Mouse (Mus musculus): ENCODE data around the gene Trappc6a. TPM values are rescaled to one million over a fixed set of nuclear protein-coding genes. Genes with fewer than 3 reads are reported as not detected.

Gene Trappc6a
- 28.5 and 28.8 TPM in 2 replicates for total RNA-seq (2014; rRNA removed)
- 38.7 and 38.8 TPM in 2 replicates for polyA plus RNA-seq (2015; fragmentation: Nextera tagmentation; extraction: Ambion mirVana)

DNA sequence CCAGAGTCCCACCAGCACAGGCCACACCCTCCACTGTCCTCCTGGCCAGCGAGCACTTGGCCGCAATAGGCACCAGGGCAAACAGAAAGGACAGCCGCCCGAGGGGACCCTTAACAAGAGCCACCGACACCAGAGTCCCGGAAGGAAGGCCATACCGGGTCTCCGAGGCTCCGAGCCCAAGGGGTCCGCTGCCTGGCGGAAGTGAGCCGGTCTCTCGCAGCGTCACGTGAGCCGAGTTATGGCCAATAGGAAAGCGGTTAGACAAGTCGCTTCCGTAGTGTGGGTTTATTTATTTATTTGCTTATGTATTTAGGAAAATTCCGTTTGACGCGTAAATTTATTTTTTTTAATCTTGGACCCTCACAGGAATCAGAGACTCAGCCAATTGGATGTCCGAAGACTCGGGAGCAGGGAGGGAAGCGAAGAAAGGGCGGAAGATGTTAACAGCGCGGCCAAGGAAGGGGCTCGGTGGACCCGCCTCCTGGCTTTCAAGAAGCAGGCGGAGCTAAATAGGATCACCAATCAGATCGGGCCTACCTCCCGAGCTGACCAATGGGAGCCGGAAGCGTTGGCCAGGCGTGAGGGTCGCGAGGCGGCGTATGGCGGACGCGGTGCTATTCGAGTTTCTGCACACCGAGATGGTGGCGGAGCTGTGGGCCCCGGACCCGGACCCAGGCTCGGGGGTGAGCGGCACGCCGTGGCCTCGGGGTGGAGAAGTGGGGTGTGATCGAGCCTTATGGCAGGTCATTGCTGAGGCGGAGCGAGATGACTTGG, at the start of gene Trappc6a, which contains the start of gene Bloc1s3:
Gene Trappc6a, plus strand, starts transcription at position 246 of the 774 bp plus-strand sequence.
Gene Bloc1s3, minus strand, starts transcription at position 218 of the 774 bp plus-strand sequence.
- H3K36me3 ChIP-seq (ENCODE audit: insufficient read depth) = no peaks in the 10 kb centered on the region
- TF ChIP-seq CTCF (IDR thresholded peaks at IDR 0.05; ENCODE audit: low read depth) = no peak
- H3K9me3 ChIP-seq (ENCODE audit: low read length) = no peaks in the 10 kb centered on the region
- peak within 1 kb of the TSS; percentile 62 for H3K4me3 ChIP-seq (ENCODE audit: low read depth, low read length)
- 2% methylated on average over 56 of the region's 56 CpGs for WGBS
- peak within 1 kb of the TSS; percentile 85 for H3K27ac ChIP-seq (ENCODE audit: low read depth, low read length)
- ATAC-seq (peak; percentile 97), DNase-seq (peak; percentile 97)
- H3K9ac ChIP-seq = peak within 1 kb of the TSS; percentile 75
- peak within 1 kb of the TSS; percentile 82 for H3K4me2 ChIP-seq (ENCODE audit: low read depth)
- no peaks in the 10 kb centered on the region for H3K27me3 ChIP-seq (ENCODE audit: insufficient read depth, low read length)
- H3K4me1 ChIP-seq (ENCODE audit: insufficient read depth) = peaks cover 11% of the 10 kb centered on the region; the same call in 1 of the 2 replicates

DNA sequence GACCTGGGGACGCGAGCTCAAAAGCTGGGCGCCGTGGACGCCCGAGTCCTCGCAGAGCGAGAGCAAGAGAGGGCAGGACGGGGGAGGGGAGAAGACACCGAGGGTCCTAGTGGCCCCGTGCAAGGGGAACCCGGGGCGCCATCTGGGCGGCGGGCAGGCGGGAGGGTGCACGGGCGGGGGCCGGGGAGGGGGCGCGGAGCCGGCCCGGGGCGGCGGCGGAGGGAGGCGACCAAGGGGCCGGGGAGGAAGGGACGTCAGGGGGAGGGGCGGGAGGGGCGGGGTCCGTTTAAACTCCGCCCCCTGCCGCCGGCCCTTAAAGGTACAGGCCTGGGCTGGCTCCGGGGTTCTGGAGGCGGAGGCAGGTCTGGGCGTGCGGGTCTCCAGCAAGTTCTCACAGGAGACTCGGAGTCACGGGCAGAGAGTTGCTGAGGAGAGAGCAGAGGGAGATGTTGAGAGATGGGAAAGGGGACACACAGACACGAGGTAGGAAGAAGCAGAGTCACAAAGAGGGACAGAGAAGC, 49.5 kb upstream of the Trappc6a start, which contains the start of gene Mark4:
Gene Mark4, minus strand, starts transcription at position 231 of the 521 bp plus-strand sequence.
- Histone ChIP-seq H3K4me3 (ENCODE audit: low read depth, low read length) (peak within 1 kb of the TSS; percentile 97), H3K9me3 (ENCODE audit: low read length) (no peaks in the 10 kb centered on the region), H3K4me1 (ENCODE audit: insufficient read depth) (peaks cover 16% of the 10 kb centered on the region), H3K4me2 (ENCODE audit: low read depth) (peak within 1 kb of the TSS; percentile 93), H3K36me3 (ENCODE audit: insufficient read depth) (0 out of 2 replicates have a peak, but pooled peaks cover 2% of the 10 kb centered on the region), H3K27me3 (ENCODE audit: insufficient read depth, low read length) (no peaks in the 10 kb centered on the region), H3K9ac (peak within 1 kb of the TSS; percentile 82), H3K27ac (ENCODE audit: low read depth, low read length) (peak within 1 kb of the TSS; percentile 85)
- TF ChIP-seq CTCF (IDR thresholded peaks at IDR 0.05; ENCODE audit: low read depth) = no peak
- WGBS = 5% methylated on average over 31 of the region's 42 CpGs
- DNase-seq (peak; percentile 91), ATAC-seq (peak; percentile 88)

DNA sequence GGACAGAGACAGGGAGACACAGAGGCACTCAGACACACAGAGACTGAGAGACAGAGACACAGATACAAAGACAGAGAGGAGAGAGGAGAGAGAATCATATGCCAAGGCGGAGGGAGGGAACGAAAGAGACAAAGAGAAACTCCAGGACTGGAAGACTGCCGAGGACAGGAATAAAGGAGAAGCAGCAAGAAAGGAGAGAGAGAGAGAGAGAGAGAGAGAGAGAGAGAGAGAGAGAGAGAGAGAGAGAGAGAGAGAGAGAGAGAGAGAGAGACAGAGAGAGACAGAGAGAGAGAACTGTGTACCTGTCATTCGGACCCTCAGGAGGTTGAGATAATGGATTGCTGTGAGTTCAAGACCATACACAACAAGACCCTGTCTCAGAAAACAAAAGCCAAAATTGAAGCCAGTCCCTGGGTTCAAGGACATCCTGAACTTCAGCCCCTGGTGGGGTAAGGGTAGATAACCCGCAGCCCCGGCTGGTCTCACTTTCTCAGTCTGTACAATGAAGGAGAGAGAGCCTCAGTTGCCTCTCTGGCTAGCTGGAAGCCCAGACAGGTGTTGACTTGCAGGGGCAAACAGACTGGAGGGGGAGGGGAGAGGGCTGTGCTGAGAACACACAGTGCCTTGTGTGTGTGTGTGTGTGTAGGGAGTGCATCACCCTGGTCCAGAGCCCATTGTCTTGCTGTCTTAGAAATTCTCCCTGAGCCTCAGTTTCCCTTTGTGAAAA, 48.9 kb upstream of the Trappc6a start:
- peak overlapping the region; percentile 82 for H3K9ac ChIP-seq
- no peak for TF ChIP-seq CTCF (IDR thresholded peaks at IDR 0.05; ENCODE audit: low read depth)
- H3K4me2 ChIP-seq (ENCODE audit: low read depth) = peak overlapping the region; percentile 93
- no peaks in the 10 kb centered on the region for H3K27me3 ChIP-seq (ENCODE audit: insufficient read depth, low read length)
- H3K4me1 ChIP-seq (ENCODE audit: insufficient read depth) = peaks cover 16% of the 10 kb centered on the region
- DNase-seq (no peak), ATAC-seq (no peak)
- 16% methylated on average over 6 of the region's 6 CpGs for WGBS
- no peaks in the 10 kb centered on the region for H3K9me3 ChIP-seq (ENCODE audit: low read length)
- H3K4me3 ChIP-seq (ENCODE audit: low read depth, low read length) = peak overlapping the region; percentile 97
- peak overlapping the region; percentile 85 for H3K27ac ChIP-seq (ENCODE audit: low read depth, low read length)
- H3K36me3 ChIP-seq (ENCODE audit: insufficient read depth) = 0 out of 2 replicates have a peak, but pooled peaks cover 2% of the 10 kb centered on the region

DNA sequence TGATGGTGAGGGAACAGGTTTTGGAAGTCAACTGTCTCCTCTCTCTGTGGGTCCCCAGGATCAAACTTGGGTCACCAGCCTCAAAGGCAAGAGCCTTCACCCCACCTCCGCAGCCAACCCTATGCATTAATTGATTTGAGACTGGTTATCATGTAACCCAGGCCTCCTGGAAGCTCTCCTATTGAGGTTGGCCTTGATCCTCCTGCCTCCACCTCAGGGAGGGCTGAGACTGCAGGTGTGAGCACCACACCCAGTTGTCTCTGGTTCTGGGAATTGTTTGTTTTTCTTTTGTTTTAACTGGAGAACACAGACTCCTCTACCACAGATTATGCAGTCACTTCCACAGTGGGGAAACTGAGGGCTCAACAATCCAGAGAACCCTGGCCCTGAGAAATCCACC, 47.7 kb upstream of the Trappc6a start:
- 74% methylated on average over 1 of the region's 1 CpGs for WGBS
- DNase-seq (no peak), ATAC-seq (no peak)
- Histone ChIP-seq H3K9me3 (ENCODE audit: low read length) (no peaks in the 10 kb centered on the region), H3K4me2 (ENCODE audit: low read depth) (no peak overlapping the region), H3K36me3 (ENCODE audit: insufficient read depth) (0 out of 2 replicates have a peak, but pooled peaks cover 2% of the 10 kb centered on the region), H3K27me3 (ENCODE audit: insufficient read depth, low read length) (no peaks in the 10 kb centered on the region; the same call in 1 of the 2 replicates), H3K4me1 (ENCODE audit: insufficient read depth) (peaks cover 16% of the 10 kb centered on the region), H3K27ac (ENCODE audit: low read depth, low read length) (no peak overlapping the region), H3K9ac (no peak overlapping the region), H3K4me3 (ENCODE audit: low read depth, low read length) (no peak overlapping the region)
- TF ChIP-seq CTCF (IDR thresholded peaks at IDR 0.05; ENCODE audit: low read depth) = no peak

DNA sequence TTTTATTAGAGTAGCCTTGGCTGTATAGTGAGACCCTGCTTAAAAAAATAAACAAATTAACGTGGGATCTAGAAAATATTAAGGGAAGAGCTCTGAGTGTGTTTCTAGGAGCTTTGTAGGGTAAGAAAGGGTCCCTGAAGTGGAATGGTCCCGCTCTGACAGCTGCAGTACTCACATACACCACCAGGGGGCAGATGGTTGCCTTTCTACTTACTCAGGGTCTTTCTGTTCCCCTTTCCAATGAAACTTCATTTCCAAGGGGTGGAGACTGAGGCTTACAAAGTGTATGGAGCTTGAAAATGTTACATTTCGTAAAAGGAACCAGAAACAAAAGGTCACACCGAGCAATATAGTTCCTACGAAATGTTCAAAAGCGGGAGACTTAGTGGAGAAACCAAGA, 46.7 kb upstream of the Trappc6a start:
- Histone ChIP-seq H3K9me3 (ENCODE audit: low read length) (no peaks in the 10 kb centered on the region), H3K4me2 (ENCODE audit: low read depth) (no peak overlapping the region), H3K27me3 (ENCODE audit: insufficient read depth, low read length) (no peaks in the 10 kb centered on the region; the same call in 1 of the 2 replicates), H3K9ac (no peak overlapping the region), H3K4me1 (ENCODE audit: insufficient read depth) (peaks cover 16% of the 10 kb centered on the region), H3K36me3 (ENCODE audit: insufficient read depth) (0 out of 2 replicates have a peak, but pooled peaks cover under 1% of the 10 kb centered on the region), H3K4me3 (ENCODE audit: low read depth, low read length) (no peak overlapping the region), H3K27ac (ENCODE audit: low read depth, low read length) (no peak overlapping the region)
- DNase-seq (peak; percentile 90), ATAC-seq (no peak; the same call in 1 of the 2 replicates)
- peak; percentile 93 for TF ChIP-seq CTCF (IDR thresholded peaks at IDR 0.05; ENCODE audit: low read depth)
- WGBS = 6% methylated on average over 6 of the region's 6 CpGs

DNA sequence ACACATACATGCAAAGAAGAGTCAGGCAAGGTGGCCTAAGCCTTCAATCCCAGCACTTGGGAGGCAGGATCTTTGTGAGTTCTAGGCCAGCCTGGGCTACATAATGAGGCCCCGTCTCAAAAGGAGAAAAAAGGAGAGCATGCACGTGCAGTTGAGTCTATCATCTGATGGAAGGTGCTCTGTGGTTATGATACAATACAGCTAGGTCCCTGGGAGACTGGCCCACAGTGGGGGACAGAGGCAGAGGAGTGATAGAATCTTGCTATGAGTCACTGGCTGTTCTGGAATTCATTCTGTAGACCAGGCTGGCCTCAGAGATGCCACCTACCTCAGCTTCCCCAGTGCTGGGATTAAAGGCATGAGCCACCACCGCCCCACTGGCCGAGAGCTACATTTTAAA, 45.8 kb upstream of the Trappc6a start:
- Histone ChIP-seq H3K9me3 (ENCODE audit: low read length) (no peaks in the 10 kb centered on the region), H3K4me2 (ENCODE audit: low read depth) (no peak overlapping the region), H3K4me3 (ENCODE audit: low read depth, low read length) (no peak overlapping the region), H3K9ac (no peak overlapping the region), H3K27ac (ENCODE audit: low read depth, low read length) (no peak overlapping the region), H3K27me3 (ENCODE audit: insufficient read depth, low read length) (peaks cover 4% of the 10 kb centered on the region), H3K36me3 (ENCODE audit: insufficient read depth) (no peaks in the 10 kb centered on the region), H3K4me1 (ENCODE audit: insufficient read depth) (peaks cover 8% of the 10 kb centered on the region)
- 66% methylated on average over 4 of the region's 4 CpGs for WGBS
- DNase-seq (no peak), ATAC-seq (no peak)
- TF ChIP-seq CTCF (IDR thresholded peaks at IDR 0.05; ENCODE audit: low read depth) = no peak
